Mouse (Mus musculus) lung, embryonic 14.5 days (tissue): Measurements from ENCODE around the gene Gstp3. TPM values are rescaled to one million over a fixed set of nuclear protein-coding genes. Genes with fewer than 3 reads are reported as not detected.

Experiments
- ATAC-seq: fragments of 200-750 bp; cut with Nextera tagmentation; 2 replicates; pipeline ENCODE4 v1.8.0; 2017; ENCODE audit warnings: mild to moderate bottlenecking, moderate TSS enrichment, moderate library complexity; ENCODE audit not compliant: insufficient read depth
- DNase-seq: peaks from one replicate; pipeline ENCODE4 v3.0.0-alpha.2; 2015
- H3K27ac ChIP-seq: fragments of 300-500 bp; sonication (generic); 2 replicates; pipeline ENCODE4 v1.5.1; 2014; ENCODE audit warnings: low read depth, mild to moderate bottlenecking, moderate library complexity
- H3K27me3 ChIP-seq: fragments of 300-500 bp; sonication (generic); 2 replicates; pipeline ENCODE4 v1.6.1; 2014; ENCODE audit warnings: low read length, control low read depth; ENCODE audit not compliant: insufficient read depth
- H3K36me3 ChIP-seq: fragments of 300-500 bp; sonication (generic); 2 replicates; pipeline ENCODE4 v1.6.1; 2014; ENCODE audit warnings: control low read depth; ENCODE audit not compliant: insufficient read depth
- H3K4me1 ChIP-seq: fragments of 300-500 bp; sonication (generic); 2 replicates; pipeline ENCODE4 v1.6.1; 2014; ENCODE audit warnings: antibody characterized with exemption, control low read depth; ENCODE audit not compliant: insufficient read depth
- H3K4me2 ChIP-seq: fragments of 300-500 bp; sonication (generic); 2 replicates; pipeline ENCODE4 v1.6.1; 2014; ENCODE audit warnings: mild to moderate bottlenecking
- H3K4me3 ChIP-seq: fragments of 300-500 bp; sonication (generic); 2 replicates; pipeline ENCODE4 v1.5.1; 2014; ENCODE audit warnings: low read depth, low read length
- H3K9ac ChIP-seq: fragments of 300-500 bp; sonication (generic); 2 replicates; pipeline ENCODE4 v1.6.1; 2014
- H3K9me3 ChIP-seq: fragments of 300-500 bp; sonication (generic); 2 replicates; pipeline ENCODE4 v1.6.1; 2016; ENCODE audit warnings: low read depth, low read length, control low read depth
- CTCF ChIP-seq: IDR thresholded peaks from 2 replicates; pipeline ENCODE4 v1.5.1; 2016; ENCODE audit warnings: antibody characterized with exemption, low read depth
- WGBS: fragments of 180-500 bp; shearing (Covaris S2); extraction: QIAGEN DNeasy Blood & Tissue Kit; methylation state at CpG from one replicate; pipeline ENCODE4 v1.1.7; 2014; 5-methylcytosine and 5-hydroxymethylcytosine counted together
- polyA plus RNA-seq: library from polyadenylated mRNA; unstranded; fragments of >200 nt; fragmentation: Nextera tagmentation; extraction: Ambion mirVana; gene quantifications from 2 replicates; pipeline ENCODE4 v1.2.1, GENCODE M21; 2014

Gstp3 gene
- polyA plus RNA-seq, 1 experiment from 2014 or later: not detected

GRCm38 (mm10) chr19:4102049-4102448 is 42.7 kb upstream of the Gstp3 start:
- no peaks in the 10 kb centered on the region for H3K9me3 ChIP-seq
- TF ChIP-seq CTCF: no peak
- WGBS: 86% methylated on average over 2 of the region's 2 CpGs
- H3K36me3 ChIP-seq: no peaks in the 10 kb centered on the region
- DNase-seq (no peak), ATAC-seq (no peak)
- peaks cover 31% of the 10 kb centered on the region for H3K27me3 ChIP-seq
- no peak overlapping the region for H3K9ac ChIP-seq
- H3K4me3 ChIP-seq: no peak overlapping the region
- no peak overlapping the region for H3K27ac ChIP-seq
- no peak overlapping the region for H3K4me2 ChIP-seq
- peaks cover 13% of the 10 kb centered on the region; the same call in 1 of the 2 replicates for H3K4me1 ChIP-seq

DNA sequence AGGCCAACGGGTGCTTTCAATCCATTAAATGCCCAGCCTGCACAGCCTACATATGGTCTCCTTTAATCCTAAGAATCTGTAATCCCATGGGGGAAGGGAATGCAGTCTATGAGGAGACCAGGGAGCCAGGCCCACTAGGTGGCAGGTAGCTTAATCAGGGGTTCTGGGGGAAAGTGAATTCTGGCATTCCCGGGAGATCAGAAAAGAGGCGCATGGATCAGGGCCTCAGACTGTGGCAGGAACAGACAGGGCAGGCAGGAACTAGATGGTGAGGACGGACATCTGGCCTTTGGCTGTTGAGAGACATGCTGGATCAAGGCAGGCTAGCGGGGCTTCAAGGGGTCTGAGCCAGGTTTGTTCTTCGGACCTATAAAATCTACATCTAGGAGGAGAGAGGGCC is 42.1 kb upstream of the Gstp3 start:
- Histone ChIP-seq H3K27me3 (peaks cover 31% of the 10 kb centered on the region), H3K4me2 (peak overlapping the region; percentile 87), H3K36me3 (no peaks in the 10 kb centered on the region), H3K27ac (no peak overlapping the region), H3K9ac (no peak overlapping the region), H3K4me3 (no peak overlapping the region), H3K9me3 (no peaks in the 10 kb centered on the region), H3K4me1 (peaks cover 13% of the 10 kb centered on the region; the same call in 1 of the 2 replicates)
- 65% methylated on average over 6 of the region's 6 CpGs for WGBS
- no peak for TF ChIP-seq CTCF
- no peak for ATAC-seq
- no peak for DNase-seq

DNA sequence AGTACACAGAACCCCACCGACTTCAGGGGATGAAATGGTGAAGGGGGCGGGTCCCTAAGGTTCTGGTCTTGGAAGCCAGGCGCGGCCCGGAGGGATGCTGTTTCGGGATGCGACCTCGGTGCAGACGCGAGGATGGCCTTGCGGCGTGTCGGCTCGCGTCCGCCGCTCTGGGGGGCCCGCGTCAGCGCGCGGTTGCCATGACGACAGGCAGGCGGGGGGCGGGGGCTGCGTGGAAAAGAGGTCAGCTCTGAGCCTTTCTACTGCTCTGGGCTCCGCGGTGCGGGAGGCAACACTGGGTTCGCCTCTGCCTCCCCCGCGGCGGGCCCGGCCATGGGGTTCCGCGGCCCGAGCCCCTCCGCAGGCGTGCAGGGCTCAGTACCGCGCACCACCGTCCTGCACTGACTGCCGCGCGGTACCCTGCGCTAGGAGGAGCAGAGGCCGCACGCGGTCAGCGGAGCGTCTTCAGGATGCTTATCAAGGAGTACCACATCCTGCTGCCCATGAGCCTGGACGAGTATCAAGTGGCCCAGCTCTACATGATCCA is 41.4 kb upstream of the Gstp3 start:
- no peak for TF ChIP-seq CTCF
- H3K4me3 ChIP-seq: peak overlapping the region; percentile 45
- H3K27ac ChIP-seq: no peak overlapping the region
- H3K36me3 ChIP-seq: no peaks in the 10 kb centered on the region
- H3K4me1 ChIP-seq: peaks cover 13% of the 10 kb centered on the region; the same call in 1 of the 2 replicates
- DNase-seq (peak; percentile 47), ATAC-seq (no peak)
- H3K4me2 ChIP-seq: peak overlapping the region; percentile 87
- peak overlapping the region; percentile 46 for H3K9ac ChIP-seq
- H3K27me3 ChIP-seq: peaks cover 31% of the 10 kb centered on the region
- under 1% methylated on average over 52 of the region's 52 CpGs for WGBS
- H3K9me3 ChIP-seq: no peaks in the 10 kb centered on the region

GRCm38 (mm10) chr19:4099837-4100717 is 40.7 kb upstream of the Gstp3 start, which contains the start of gene Pitpnm1:
Pitpnm1 (plus strand) TSS chr19:4099998.
- WGBS: under 1% methylated on average over 53 of the region's 53 CpGs
- H3K9ac ChIP-seq: peak within 1 kb of the TSS; percentile 46
- ATAC-seq (peak; percentile 4; the same call in 1 of the 2 replicates), DNase-seq (peak; percentile 72)
- H3K4me3 ChIP-seq: peak within 1 kb of the TSS; percentile 45
- H3K27ac ChIP-seq: peak within 1 kb of the TSS; percentile 10; the same call in 1 of the 2 replicates
- no peak for TF ChIP-seq CTCF
- no peaks in the 10 kb centered on the region for H3K36me3 ChIP-seq
- H3K4me1 ChIP-seq: peaks cover 13% of the 10 kb centered on the region; the same call in 1 of the 2 replicates
- no peaks in the 10 kb centered on the region for H3K9me3 ChIP-seq
- peak within 1 kb of the TSS; percentile 87 for H3K4me2 ChIP-seq
- peaks cover 31% of the 10 kb centered on the region for H3K27me3 ChIP-seq

DNA sequence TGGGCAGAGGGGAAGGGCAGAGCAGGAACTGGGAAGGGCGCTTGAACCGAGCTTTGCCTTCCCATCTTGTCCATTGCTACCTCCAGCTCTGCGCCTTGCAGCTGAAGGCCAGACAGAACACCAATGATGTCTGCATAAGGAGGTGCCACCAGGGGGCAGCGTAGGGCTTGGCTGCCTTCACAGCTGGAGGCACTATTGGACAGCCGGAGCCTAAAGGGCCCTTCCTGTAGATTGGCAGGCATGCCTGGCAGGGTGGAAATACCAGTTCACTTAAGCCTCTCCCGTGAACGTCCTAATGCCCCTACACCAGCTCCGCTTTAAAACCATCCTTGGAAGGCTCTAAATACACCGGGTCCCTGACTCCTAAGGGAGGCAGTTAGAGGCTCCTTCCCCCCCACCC is 39.7 kb upstream of the Gstp3 start:
- 7% methylated on average over 9 of the region's 9 CpGs for WGBS
- peak; percentile 9; the same call in 1 of the 2 replicates for ATAC-seq

GRCm38 (mm10) chr19:4098426-4098825 is 39.1 kb upstream of the Gstp3 start:
- Histone ChIP-seq H3K4me3 (no peak overlapping the region), H3K36me3 (no peaks in the 10 kb centered on the region), H3K4me2 (no peak overlapping the region; the same call in 1 of the 2 replicates), H3K27me3 (peaks cover 31% of the 10 kb centered on the region), H3K27ac (no peak overlapping the region), H3K4me1 (peaks cover 13% of the 10 kb centered on the region; the same call in 1 of the 2 replicates), H3K9ac (no peak overlapping the region), H3K9me3 (no peaks in the 10 kb centered on the region)
- WGBS: 84% methylated on average over 13 of the region's 13 CpGs
- ATAC-seq: no peak
- DNase-seq: no peak
- TF ChIP-seq CTCF: no peak

More for the DNA sequence above, 39.7 kb upstream of the Gstp3 start:
- peaks cover 13% of the 10 kb centered on the region; the same call in 1 of the 2 replicates for H3K4me1 ChIP-seq
- H3K9me3 ChIP-seq: no peaks in the 10 kb centered on the region
- peak; percentile 97 for DNase-seq
- no peaks in the 10 kb centered on the region for H3K36me3 ChIP-seq
- peak; percentile 97 for TF ChIP-seq CTCF
- H3K9ac ChIP-seq: no peak overlapping the region
- peak overlapping the region; percentile 87 for H3K4me2 ChIP-seq
- peak overlapping the region; percentile 45; the same call in 1 of the 2 replicates for H3K4me3 ChIP-seq
- H3K27ac ChIP-seq: peak overlapping the region; percentile 10; the same call in 1 of the 2 replicates
- peaks cover 31% of the 10 kb centered on the region for H3K27me3 ChIP-seq

DNA sequence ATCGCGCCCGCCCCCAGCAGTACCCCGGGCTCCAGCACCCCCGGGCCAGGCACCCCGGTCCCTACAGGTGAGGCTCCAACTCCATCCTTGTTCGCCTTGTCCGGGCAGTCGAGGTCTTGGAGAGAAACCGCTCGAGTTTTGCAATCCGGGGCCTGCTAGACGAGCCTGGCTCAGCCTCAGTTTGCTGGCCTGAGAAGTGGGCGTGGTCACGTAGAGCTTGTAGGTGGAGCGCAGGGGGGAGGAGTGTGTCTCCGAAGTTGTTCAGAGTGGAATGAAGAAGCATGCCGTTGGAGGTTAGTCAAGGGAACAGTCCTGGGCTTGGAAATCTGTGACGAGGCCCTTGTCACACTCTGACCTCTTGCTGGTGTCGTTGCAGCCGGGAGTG is 38.1 kb upstream of the Gstp3 start:
- Histone ChIP-seq H3K27ac (peak overlapping the region; percentile 81), H3K9me3 (no peaks in the 10 kb centered on the region), H3K9ac (peak overlapping the region; percentile 46), H3K4me3 (peak overlapping the region; percentile 63), H3K4me2 (peak overlapping the region; percentile 79), H3K36me3 (no peaks in the 10 kb centered on the region), H3K27me3 (peaks cover 31% of the 10 kb centered on the region), H3K4me1 (peaks cover 13% of the 10 kb centered on the region; the same call in 1 of the 2 replicates)
- WGBS: 2% methylated on average over 21 of the region's 21 CpGs
- ATAC-seq: peak; percentile 40
- TF ChIP-seq CTCF: no peak
- peak; percentile 86 for DNase-seq
